Mouse (Mus musculus): ENCODE data around the gene Wwtr1.

DNA sequence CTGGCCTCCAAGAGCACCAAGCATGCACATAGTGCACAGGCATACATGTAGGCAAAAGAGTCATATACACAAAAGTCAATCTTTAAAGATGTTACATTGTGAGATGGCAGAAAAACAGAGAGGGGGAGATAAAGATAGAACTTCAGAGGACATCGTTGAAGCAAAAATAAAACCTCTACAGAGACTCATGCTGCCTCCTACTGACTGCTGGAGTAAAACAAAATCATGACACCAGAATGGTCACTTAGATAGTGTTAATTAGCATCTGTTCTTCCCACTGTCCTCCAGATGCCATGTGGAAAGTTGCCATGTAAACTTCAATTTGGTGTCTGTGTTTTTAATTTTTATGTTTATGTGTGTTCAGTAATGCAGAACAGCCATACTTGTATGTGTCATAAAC, 127.8 kb downstream of the Wwtr1 start:
- TF ChIP-seq CTCF (conservative IDR thresholded peaks at IDR 0.05; ENCODE audit: low read length) (no peak), NANOG (IDR thresholded peaks at IDR 0.05; ENCODE audit: borderline replicate concordance, low read length) (no peak), POU5F1 (IDR thresholded peaks at IDR 0.05; ENCODE audit: borderline replicate concordance, low read length) (no peak)

Measured in E14TG2a.4 (cell line).